Mouse (Mus musculus) neutrophil, adult 65 days (primary cell): ENCODE data around the gene Cep290. TPM values are rescaled to one million over a fixed set of nuclear protein-coding genes. Genes with fewer than 3 reads are reported as not detected.

Experiments
- total RNA-seq: library from RNA; stranded (reverse); gene quantifications from 2 replicates; pipeline ENCODE4 v1.2.4, GENCODE M21; 2023

Gene Cep290
- 2.4 and 2.8 TPM in 2 replicates for total RNA-seq

GRCm38 (mm10) chr10:100487097-100487978 lies at the start of gene Cep290, which contains the start of gene Tmtc3:
Cep290 (plus strand) TSS chr10:100487558.
Tmtc3 (minus strand) TSS chr10:100487350.

GRCm38 (mm10) chr10:100590323-100590722 lies 103.0 kb downstream of the Cep290 start, which contains the start of the genes 4930430F08Rik and 1700017N19Rik:
4930430F08Rik (minus strand) TSS chr10:100590423.
1700017N19Rik (plus strand) TSS chr10:100590484.

Other genes starting within 250 kb of the Cep290 start
- not detected in 2 replicates for gene Gm4301, start 151.9 kb upstream of the Cep290 start, total RNA-seq
- not detected in 2 replicates for gene Gm4302, start 146.7 kb upstream of the Cep290 start, total RNA-seq
- gene Gm4303, start 141.6 kb upstream of the Cep290 start, total RNA-seq, result not detected in 2 replicates
- gene Gm4305, start 136.5 kb upstream of the Cep290 start, total RNA-seq, result not detected in 2 replicates
- not detected in 2 replicates for gene Gm4307, start 126.2 kb upstream of the Cep290 start, total RNA-seq
- not detected in 2 replicates for gene Gm4312, start 105.0 kb upstream of the Cep290 start, total RNA-seq
- gene Tmtc3, start 208 bp upstream of the Cep290 start, total RNA-seq, result 3.3 and 4.1 TPM in 2 replicates
- 1.5 and 1.8 TPM in 2 replicates for gene 4930430F08Rik, start 102.9 kb downstream of the Cep290 start, total RNA-seq
- not detected in 2 replicates for gene 1700017N19Rik, start 102.9 kb downstream of the Cep290 start, total RNA-seq